Mouse (Mus musculus) heart, adult 2 months (tissue): ENCODE data around the gene Erc2. TPM values are rescaled to one million over a fixed set of nuclear protein-coding genes. Genes with fewer than 3 reads are reported as not detected.

Experiments
- DNase-seq, 2 experiments: peaks; one replicate each; pipeline ENCODE4 v3.0.0; 2021
- H3K27ac ChIP-seq: fragments of 200-600 bp; 2 replicates; pipeline ENCODE4 v1.8.1; 2022
- H3K27me3 ChIP-seq: fragments of 200-500 bp; 2 replicates; pipeline ENCODE4 v1.6.1; 2012; ENCODE audit warnings: mild to moderate bottlenecking, low read length, inconsistent platforms, mixed read lengths; ENCODE audit not compliant: control insufficient read depth, insufficient read depth
- H3K36me3 ChIP-seq: fragments of 200-500 bp; 2 replicates; pipeline ENCODE4 v1.6.1; 2012; ENCODE audit warnings: low read length, inconsistent platforms; ENCODE audit not compliant: control insufficient read depth, insufficient read depth
- H3K4me1 ChIP-seq: fragments of 200-500 bp; 2 replicates; pipeline ENCODE4 v1.6.1; 2011; ENCODE audit warnings: low read length; ENCODE audit not compliant: control insufficient read depth, insufficient read depth
- H3K4me3 ChIP-seq: fragments of 200-600 bp; 2 replicates; pipeline ENCODE4 v1.8.1; 2022
- H3K79me2 ChIP-seq: fragments of 200-500 bp; replicated peaks from 2 replicates; pipeline ENCODE4 v1.6.1; 2012; ENCODE audit warnings: mild to moderate bottlenecking, inconsistent platforms, low read length, moderate library complexity, mixed read lengths; ENCODE audit not compliant: control insufficient read depth, insufficient read depth
- H3K9ac ChIP-seq: fragments of 200-500 bp; 2 replicates; pipeline ENCODE4 v1.6.1; 2012; ENCODE audit warnings: low read depth, mild to moderate bottlenecking, control low read depth, inconsistent platforms, low read length, mixed read lengths
- CTCF ChIP-seq: fragments of 200-600 bp; IDR thresholded peaks from 2 replicates; pipeline ENCODE4 v1.8.1; 2022; ENCODE audit warnings: antibody characterized with exemption, mild to moderate bottlenecking, moderate library complexity
- EP300 ChIP-seq: fragments of 200-500 bp; IDR thresholded peaks from 2 replicates; pipeline ENCODE4 v1.6.1; 2011; ENCODE audit warnings: low read depth, low read length, control low read depth; ENCODE audit not compliant: insufficient read depth
- POLR2A ChIP-seq: fragments of 200-500 bp; IDR thresholded peaks from 2 replicates; pipeline ENCODE4 v1.6.1; 2011; ENCODE audit warnings: mild to moderate bottlenecking, low read depth, low read length, control low read depth; ENCODE audit not compliant: insufficient read depth
- WGBS: fragments of 180-500 bp; shearing (Covaris S2); methylation state at CpG from one replicate; pipeline ENCODE4 v1.1.7; 2018; 5-methylcytosine and 5-hydroxymethylcytosine counted together
- intact Hi-C: fragments of 180-260 bp; cut with DNase I; formaldehyde crosslinking; loops from one replicate; pipeline ENCODE4 v1.15.1; 2025
- polyA plus RNA-seq: library from polyadenylated mRNA; depleted of rRNA; stranded (reverse); fragments of >200 nt; gene quantifications from 2 replicates; pipeline ENCODE4 v1.2.3, GENCODE M21; 2012
- total RNA-seq, 2 experiments: library from RNA; stranded (reverse); gene quantifications; 2 replicates each; pipeline ENCODE4 v1.2.3; 2021

The Erc2 gene
- total and polyA plus RNA-seq, 3 experiments, result 0.49 to 0.68 (median 0.64) TPM

- TF ChIP-seq CTCF (peak; percentile 13; the same call in 1 of the 2 replicates), POLR2A (no peak), EP300 (no peak)
- 9% methylated on average over 29 of the region's 29 CpGs for WGBS
- peak; percentile 37 to 47 for DNase-seq
- H3K27ac ChIP-seq, result no peak overlapping the region
- H3K27me3 ChIP-seq, result no peaks in the 10 kb centered on the region
- H3K79me2 ChIP-seq, result no peaks in the 10 kb centered on the region
- 0 out of 2 replicates have a peak overlapping the region, but pooled peaks have one; percentile 9 for H3K9ac ChIP-seq
- H3K4me1 ChIP-seq, result no peaks in the 10 kb centered on the region
- H3K4me3 ChIP-seq, result peak overlapping the region; percentile 44
- H3K36me3 ChIP-seq, result no peaks in the 10 kb centered on the region
- intact Hi-C loops, result no loop called here
Measured at GRCm38 (mm10) chr14:28510341-28511028, 888.3 kb downstream of the Erc2 start.

DNA sequence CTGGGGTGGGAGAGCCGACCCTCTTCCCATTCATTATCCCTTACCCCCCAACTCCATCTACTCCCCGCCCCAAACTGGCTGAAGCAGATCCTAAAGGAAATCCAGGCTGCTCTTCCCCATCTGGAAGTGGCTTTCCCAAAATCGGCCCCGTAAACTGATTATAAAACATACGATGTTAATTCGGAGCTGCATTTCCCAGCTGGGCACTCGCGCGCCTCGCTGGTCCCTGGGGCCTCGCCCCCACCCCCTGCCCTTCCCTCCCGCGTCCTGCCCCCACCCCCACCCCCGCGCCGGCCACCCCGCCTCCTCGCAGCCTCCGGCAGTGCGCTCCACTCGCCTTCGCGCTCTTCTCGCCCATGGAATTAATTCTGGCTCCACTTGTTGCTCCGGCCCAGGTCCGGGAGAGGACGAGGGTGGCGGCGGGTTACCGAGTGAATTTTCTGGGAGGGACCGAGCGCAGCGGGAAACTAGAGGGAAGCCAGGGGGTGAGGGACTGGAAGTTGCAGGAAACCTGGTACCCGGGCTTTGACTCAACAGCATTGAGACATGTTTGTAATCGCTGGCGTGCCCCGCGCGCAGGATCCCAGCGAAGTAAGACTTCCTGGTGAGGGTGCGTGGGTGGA is 888.9 kb downstream of the Erc2 start:
- peak overlapping the region; percentile 44 for H3K4me3 ChIP-seq
- WGBS, result 2% methylated on average over 40 of the region's 41 CpGs
- H3K9ac ChIP-seq, result 0 out of 2 replicates have a peak overlapping the region, but pooled peaks have one; percentile 22
- intact Hi-C loops, result no loop called here
- TF ChIP-seq POLR2A (no peak), EP300 (no peak), CTCF (no peak)
- H3K79me2 ChIP-seq, result no peaks in the 10 kb centered on the region
- no peaks in the 10 kb centered on the region for H3K4me1 ChIP-seq
- DNase-seq, result peak; percentile 33 to 44
- no peaks in the 10 kb centered on the region for H3K36me3 ChIP-seq
- H3K27me3 ChIP-seq, result no peaks in the 10 kb centered on the region
- H3K27ac ChIP-seq, result no peak overlapping the region

DNA sequence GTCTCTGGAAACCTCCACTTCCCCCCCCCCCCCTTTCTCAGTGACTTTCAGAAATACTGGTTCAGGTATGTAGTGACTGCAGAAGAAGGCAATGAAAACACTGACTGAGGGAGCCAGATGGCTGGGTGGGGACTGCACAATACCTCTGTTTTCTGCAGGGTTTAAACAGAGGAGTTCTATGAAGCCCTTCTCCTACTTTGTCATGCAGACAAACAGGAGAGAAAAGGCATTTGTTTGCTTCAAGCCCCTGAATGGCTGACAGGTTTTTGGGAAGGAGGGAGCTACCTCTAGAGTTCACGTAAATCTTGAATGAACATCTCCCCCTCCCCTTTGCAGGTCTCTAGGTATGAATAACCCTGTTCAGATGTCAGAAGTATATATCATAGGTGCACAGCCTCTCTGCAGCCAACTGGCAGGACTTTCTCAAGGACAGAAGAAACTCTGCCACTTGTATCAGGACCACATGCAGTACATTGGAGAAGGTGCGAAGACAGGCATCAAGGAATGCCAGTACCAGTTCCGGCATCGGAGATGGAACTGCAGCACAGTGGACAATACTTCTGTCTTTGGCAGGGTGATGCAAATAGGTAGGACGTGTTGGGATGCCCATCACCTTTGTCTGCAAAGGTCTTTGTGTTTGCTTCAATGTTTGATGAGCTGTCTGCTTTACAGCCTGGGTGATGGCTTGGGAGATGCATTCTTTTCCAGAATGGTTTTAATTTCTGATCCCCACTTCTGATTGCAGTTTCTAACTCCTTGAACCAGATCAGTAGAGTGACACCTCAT is 890.8 kb downstream of the Erc2 start:
- Histone ChIP-seq H3K9ac (no peak overlapping the region), H3K27ac (no peak overlapping the region), H3K4me3 (no peak overlapping the region), H3K79me2 (no peaks in the 10 kb centered on the region), H3K27me3 (no peaks in the 10 kb centered on the region), H3K36me3 (no peaks in the 10 kb centered on the region), H3K4me1 (no peaks in the 10 kb centered on the region)
- intact Hi-C loops, result no loop called here
- WGBS, result 92% methylated on average over 5 of the region's 5 CpGs
- DNase-seq, result no peak
- no peak for TF ChIP-seq EP300
- no peak for TF ChIP-seq POLR2A
- TF ChIP-seq CTCF, result no peak

- H3K79me2 ChIP-seq, result no peaks in the 10 kb centered on the region
- H3K4me3 ChIP-seq, result no peak overlapping the region
- no peak for TF ChIP-seq CTCF
- no peak for TF ChIP-seq EP300
- no peak for TF ChIP-seq POLR2A
- DNase-seq, result no peak
- no peaks in the 10 kb centered on the region for H3K27me3 ChIP-seq
- no peak overlapping the region for H3K27ac ChIP-seq
- 87% methylated on average over 2 of the region's 2 CpGs for WGBS
- intact Hi-C loops, result no loop called here
- H3K36me3 ChIP-seq, result no peaks in the 10 kb centered on the region
- H3K4me1 ChIP-seq, result no peaks in the 10 kb centered on the region
- H3K9ac ChIP-seq, result no peak overlapping the region
Measured at GRCm38 (mm10) chr14:28514171-28514570, 891.9 kb downstream of the Erc2 start.

- Histone ChIP-seq H3K9ac (no peak overlapping the region), H3K36me3 (no peaks in the 10 kb centered on the region), H3K27me3 (no peaks in the 10 kb centered on the region), H3K4me1 (no peaks in the 10 kb centered on the region), H3K79me2 (no peaks in the 10 kb centered on the region), H3K4me3 (no peak overlapping the region), H3K27ac (no peak overlapping the region)
- TF ChIP-seq POLR2A, result no peak
- TF ChIP-seq EP300, result no peak
- no peak for TF ChIP-seq CTCF
- 88% methylated on average over 6 of the region's 6 CpGs for WGBS
- DNase-seq, result no peak
- intact Hi-C loops, result no loop called here
Measured at GRCm38 (mm10) chr14:28515331-28515730, 893.1 kb downstream of the Erc2 start.
